Mouse (Mus musculus) MEL (cell line): ENCODE data around the gene Sept9. TPM values are rescaled to one million over a fixed set of nuclear protein-coding genes. Genes with fewer than 3 reads are reported as not detected.

ENCODE experiments used
- DNase-seq: peaks from one replicate; pipeline ENCODE4 v3.0.0; 2011; ENCODE audit warnings: low read depth, low spot score
- H3K27ac ChIP-seq: 2 replicates; pipeline ENCODE4 v1.5.1; 2012; ENCODE audit warnings: low read depth, mild to moderate bottlenecking, control low read depth, low read length, moderate library complexity; ENCODE audit not compliant: control insufficient read depth
- H3K27me3 ChIP-seq, 2 experiments: fragments of 150-350 bp in 1 of 2; sonication (generic) in 1 of 2; 2 replicates each; pipeline ENCODE4 v1.6.1; 2012; ENCODE audit warnings: low read length in 2 of 2, mild to moderate bottlenecking in 2 of 2, improper control_type of control experiment in 1 of 2, moderate library complexity in 1 of 2; ENCODE audit not compliant: insufficient read depth in 2 of 2, control insufficient read depth in 1 of 2
- H3K36me3 ChIP-seq, 2 experiments: 2 replicates each; pipeline ENCODE4 v1.6.1; 2012 to 2014; ENCODE audit warnings: low read length in 2 of 2, improper control_type of control experiment in 1 of 2, inconsistent platforms in 1 of 2, mild to moderate bottlenecking in 1 of 2; ENCODE audit not compliant: insufficient read depth in 2 of 2, control insufficient read depth in 1 of 2
- H3K4me1 ChIP-seq, 2 experiments: fragments of 150-350 bp in 1 of 2; sonication (generic) in 1 of 2; 2 replicates each; pipeline ENCODE4 v1.6.1; 2012; ENCODE audit warnings: low read length in 2 of 2, improper control_type of control experiment in 1 of 2, mild to moderate bottlenecking in 1 of 2; ENCODE audit not compliant: insufficient read depth in 2 of 2, control insufficient read depth in 1 of 2
- H3K4me3 ChIP-seq, 2 experiments: fragments of 150-350 bp in 1 of 2; sonication (generic) in 1 of 2; 2 replicates each; pipeline ENCODE4 v1.5.1; 2012; ENCODE audit warnings: low read depth in 2 of 2, low read length in 2 of 2, mild to moderate bottlenecking in 2 of 2, moderate library complexity in 2 of 2, control low read depth in 1 of 2, improper control_type of control experiment in 1 of 2; ENCODE audit not compliant: control insufficient read depth in 1 of 2, insufficient read depth in 1 of 2
- H3K79me2 ChIP-seq: 2 replicates; pipeline ENCODE4 v1.6.1; 2012; ENCODE audit warnings: mild to moderate bottlenecking, low read length, moderate library complexity; ENCODE audit not compliant: control insufficient read depth, poor library complexity, insufficient read depth
- H3K9ac ChIP-seq: 2 replicates; pipeline ENCODE4 v1.6.1; 2012; ENCODE audit warnings: low read depth, mild to moderate bottlenecking, control low read depth, low read length, moderate library complexity; ENCODE audit not compliant: control insufficient read depth, poor library complexity, severe bottlenecking
- H3K9me3 ChIP-seq: fragments of 150-350 bp; sonication (generic); replicated peaks from 2 replicates; pipeline ENCODE4 v1.6.1; 2012; ENCODE audit warnings: mild to moderate bottlenecking, low read length, improper control_type of control experiment, moderate library complexity; ENCODE audit not compliant: insufficient read depth
- CTCF ChIP-seq, 3 experiments: IDR thresholded peaks in 2 of 3; conservative IDR thresholded peaks in 1 of 3; 2 replicates each; pipeline ENCODE4 v1.5.1; 2011 to 2012; ENCODE audit warnings: low read length in 3 of 3, low read depth in 2 of 3, mild to moderate bottlenecking in 2 of 3, improper control_type of control experiment in 1 of 3, inconsistent platforms in 1 of 3, mixed read lengths in 1 of 3, moderate library complexity in 1 of 3; ENCODE audit not compliant: control insufficient read depth in 1 of 3, insufficient read depth in 1 of 3, poor library complexity in 1 of 3, severe bottlenecking in 1 of 3
- ELF1 ChIP-seq: IDR thresholded peaks from 2 replicates; pipeline ENCODE4 v1.6.1; 2014; ENCODE audit warnings: low read depth, mild to moderate bottlenecking, inconsistent platforms, low read length, improper control_type of control experiment, moderate library complexity
- EP300 ChIP-seq, 2 experiments: IDR thresholded peaks; 2 replicates each; pipeline ENCODE4 v1.6.1; 2011; ENCODE audit warnings: improper control_type of control experiment in 2 of 2, low read length in 2 of 2, low read depth in 1 of 2, mild to moderate bottlenecking in 1 of 2
- ETS1 ChIP-seq: IDR thresholded peaks from 2 replicates; pipeline ENCODE4 v1.6.1; 2012; ENCODE audit warnings: low read depth, mild to moderate bottlenecking, inconsistent platforms, low read length, improper control_type of control experiment, moderate library complexity
- GATA1 ChIP-seq: IDR thresholded peaks from 2 replicates; pipeline ENCODE4 v1.6.1; 2011; ENCODE audit warnings: low read depth, low read length, improper control_type of control experiment
- HCFC1 ChIP-seq: IDR thresholded peaks from 2 replicates; pipeline ENCODE4 v1.6.1; 2012; ENCODE audit warnings: low read depth, mild to moderate bottlenecking, inconsistent platforms, low read length, improper control_type of control experiment, moderate library complexity
- JUND ChIP-seq: IDR thresholded peaks from 2 replicates; pipeline ENCODE4 v1.6.1; 2011; ENCODE audit warnings: low read depth, mild to moderate bottlenecking, improper control_type of control experiment, low read length
- MAFK ChIP-seq: IDR thresholded peaks from 2 replicates; pipeline ENCODE4 v1.6.1; 2011; ENCODE audit warnings: low read depth, mild to moderate bottlenecking, low read length, improper control_type of control experiment, borderline replicate concordance
- MXI1 ChIP-seq: IDR thresholded peaks from 2 replicates; pipeline ENCODE4 v1.6.1; 2011; ENCODE audit warnings: mild to moderate bottlenecking, low read depth, low read length, improper control_type of control experiment
- MYC ChIP-seq: IDR thresholded peaks from 2 replicates; pipeline ENCODE4 v1.6.1; 2011; ENCODE audit warnings: low read depth, mild to moderate bottlenecking, low read length, improper control_type of control experiment, moderate library complexity
- NRF1 ChIP-seq: IDR thresholded peaks from 2 replicates; pipeline ENCODE4 v1.6.1; 2014; ENCODE audit warnings: low read depth, mild to moderate bottlenecking, inconsistent platforms, low read length, improper control_type of control experiment, moderate library complexity; ENCODE audit not compliant: poor library complexity, insufficient read depth, severe bottlenecking
- POLR2AphosphoS2 ChIP-seq: IDR thresholded peaks from 2 replicates; pipeline ENCODE4 v1.6.1; 2011; ENCODE audit warnings: low read length, improper control_type of control experiment
- POLR2AphosphoS5 ChIP-seq: IDR thresholded peaks from 2 replicates; pipeline ENCODE4 v1.6.1; 2012; ENCODE audit warnings: low read depth, borderline replicate concordance, mild to moderate bottlenecking, inconsistent platforms, low read length, moderate library complexity, mixed read lengths
- RCOR1 ChIP-seq: IDR thresholded peaks from 2 replicates; pipeline ENCODE4 v1.6.1; 2012; ENCODE audit warnings: low read depth, mild to moderate bottlenecking, inconsistent platforms, low read length, improper control_type of control experiment
- TBP ChIP-seq: IDR thresholded peaks from 2 replicates; pipeline ENCODE4 v1.8.0; 2011; ENCODE audit warnings: low read depth, low read length, improper control_type of control experiment
- UBTF ChIP-seq: IDR thresholded peaks from 2 replicates; pipeline ENCODE4 v1.6.1; 2012; ENCODE audit warnings: low read depth, mild to moderate bottlenecking, inconsistent platforms, low read length, improper control_type of control experiment, moderate library complexity, borderline replicate concordance; ENCODE audit not compliant: insufficient read depth
- USF1 ChIP-seq: IDR thresholded peaks from 2 replicates; pipeline ENCODE4 v1.6.1; 2014; ENCODE audit warnings: low read depth, mild to moderate bottlenecking, inconsistent platforms, low read length, improper control_type of control experiment, moderate library complexity
- USF2 ChIP-seq, 2 experiments: IDR thresholded peaks; 2 replicates each; pipeline ENCODE4 v1.6.1; 2011 to 2012; ENCODE audit warnings: improper control_type of control experiment in 2 of 2, low read length in 2 of 2, borderline replicate concordance in 1 of 2, inconsistent platforms in 1 of 2, low read depth in 1 of 2, mild to moderate bottlenecking in 1 of 2; ENCODE audit not compliant: insufficient read depth in 1 of 2
- ZC3H11A ChIP-seq: IDR thresholded peaks from 2 replicates; pipeline ENCODE4 v1.6.1; 2012; ENCODE audit warnings: low read depth, mild to moderate bottlenecking, inconsistent platforms, low read length, improper control_type of control experiment
- ZKSCAN1 ChIP-seq: IDR thresholded peaks from 2 replicates; pipeline ENCODE4 v1.6.1; 2012; ENCODE audit warnings: low read depth, mild to moderate bottlenecking, inconsistent platforms, low read length, improper control_type of control experiment, moderate library complexity
- polyA plus RNA-seq, 2 experiments: library from polyadenylated mRNA; stranded (reverse) in 1 of 2; unstranded in 1 of 2; fragments of >175 nt in 1 of 2; fragments of >200 nt in 1 of 2; gene quantifications; 2 replicates each; pipeline versions ENCODE4 v1.2.1 to v1.2.4; 2012; ENCODE audit warnings: low replicate concordance in 2 of 2, low read depth in 1 of 2; ENCODE audit not compliant: insufficient read length in 2 of 2, insufficient read depth in 1 of 2, missing spikeins in 1 of 2
- total RNA-seq: library from RNA; depleted of rRNA; stranded (reverse); fragments of 300-350 nt; gene quantifications from 2 replicates; pipeline ENCODE4 v1.2.3, GENCODE M21; 2012

Gene Sept9
- total and polyA plus RNA-seq, 3 experiments: 49.7 to 196 (median 163) TPM

- Histone ChIP-seq H3K27ac (no peak overlapping the region), H3K9ac (no peak overlapping the region), H3K79me2 (peaks cover 22% of the 10 kb centered on the region), H3K9me3 (no peaks in the 10 kb centered on the region), H3K4me3 (no peak overlapping the region), H3K27me3 (no peaks in the 10 kb centered on the region), H3K4me1 (peaks cover 3 to 12% of the 10 kb centered on the region in 2 experiments), H3K36me3 (peaks cover 0 to 6% of the 10 kb centered on the region in 2 experiments; a peak in 3 of 4 replicates)
- TF ChIP-seq NRF1 (no peak), EP300 (IDR thresholded peaks at IDR 0.05; ENCODE audit: low read depth in 1 of 2, low read length in 2 of 2) (no peak), RCOR1 (no peak), ZKSCAN1 (no peak), USF1 (no peak), MXI1 (no peak), POLR2AphosphoS2 (no peak), CTCF (IDR thresholded peaks at IDR 0.05 in 2 of 3, conservative IDR thresholded peaks at IDR 0.05 in 1 of 3; ENCODE audit: control insufficient read depth in 1 of 3, insufficient read depth in 1 of 3, low read depth in 2 of 3, low read length in 3 of 3, poor library complexity in 1 of 3, severe bottlenecking in 1 of 3) (no peak), GATA1 (no peak), USF2 (IDR thresholded peaks at IDR 0.05; ENCODE audit: borderline replicate concordance in 1 of 2, insufficient read depth in 1 of 2, low read depth in 1 of 2, low read length in 2 of 2) (no peak), ZC3H11A (no peak), UBTF (no peak), HCFC1 (no peak), ELF1 (no peak), ETS1 (no peak; the same call in 1 of the 2 replicates), TBP (no peak), JUND (no peak), POLR2AphosphoS5 (no peak), MYC (no peak), MAFK (no peak)
- no peak for DNase-seq
These were observed 145.0 kb downstream of the Sept9 start for GRCm38 (mm10) chr11:117344339-117345021.
